Mouse (Mus musculus): ENCODE measurements around the gene Aimp2. TPM values are rescaled to one million over a fixed set of nuclear protein-coding genes. Genes with fewer than 3 reads are reported as not detected.

Gene Aimp2
- 121 and 123 TPM in 2 replicates for polyA plus RNA-seq (2014; fragmentation: Nextera tagmentation; extraction: Ambion mirVana)

- Histone ChIP-seq H3K4me2 (ENCODE audit: low read length) (peak within 1 kb of the TSS; percentile 84), H3K27me3 (replicated peaks; ENCODE audit: control insufficient read depth, insufficient read depth, low read length) (no peaks in the 10 kb centered on the region), H3K4me3 (ENCODE audit: low read depth, low read length) (peak within 1 kb of the TSS; percentile 68), H3K9me3 (ENCODE audit: control insufficient read depth, low read length) (no peaks in the 10 kb centered on the region), H3K9ac (ENCODE audit: low read length) (peak within 1 kb of the TSS; percentile 56), H3K4me1 (replicated peaks; ENCODE audit: control insufficient read depth, insufficient read depth, low read length) (peaks cover 11% of the 10 kb centered on the region), H3K27ac (ENCODE audit: low read depth) (peak within 1 kb of the TSS; percentile 88), H3K36me3 (ENCODE audit: control insufficient read depth, insufficient read depth, low read length) (peaks cover 34% of the 10 kb centered on the region)
- DNase-seq (ENCODE audit: low spot score) = peak; percentile 94
- under 1% methylated on average over 70 of the region's 70 CpGs for WGBS
- peak; percentile 100 for ATAC-seq (replicated peaks; ENCODE audit: low FRiP score, low TSS enrichment, low read depth)
These were observed at the start of gene Aimp2, which contains the start of gene Pms2 for GRCm38 (mm10) chr5:143909417-143910400. Aimp2 (minus strand) TSS chr5:143909847. Pms2 (plus strand) TSS chr5:143909964.

DNA sequence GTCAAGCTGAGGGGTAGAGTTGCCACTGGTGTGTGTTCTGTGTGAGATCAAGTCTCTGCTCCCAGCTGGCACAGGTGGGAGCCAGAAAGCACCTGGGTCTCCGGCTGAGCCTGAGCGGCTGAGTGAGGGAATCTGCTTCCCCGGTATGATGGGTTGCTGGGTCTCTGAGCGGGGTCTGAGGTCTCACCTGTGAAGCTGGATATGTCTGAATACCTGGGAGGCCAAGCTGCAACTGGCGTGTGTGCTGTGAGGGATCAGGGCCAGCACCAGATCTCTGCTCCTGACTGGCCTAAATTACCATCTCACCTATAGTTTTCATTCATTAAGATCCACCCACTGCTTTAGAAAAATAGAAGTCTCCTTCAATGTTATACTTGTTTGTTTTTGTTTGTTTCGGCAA lies 47.5 kb upstream of the Aimp2 start:
- 94% methylated on average over 6 of the region's 6 CpGs for whole genome bisulfite sequencing
- Histone ChIP-seq H3K9ac (ENCODE audit: low read length) (no peak overlapping the region), H3K9me3 (ENCODE audit: control insufficient read depth, low read length) (peaks cover 3% of the 10 kb centered on the region; the same call in 1 of the 2 replicates), H3K36me3 (ENCODE audit: control insufficient read depth, insufficient read depth, low read length) (no peaks in the 10 kb centered on the region), H3K27me3 (replicated peaks; ENCODE audit: control insufficient read depth, insufficient read depth, low read length) (no peaks in the 10 kb centered on the region), H3K4me1 (replicated peaks; ENCODE audit: control insufficient read depth, insufficient read depth, low read length) (no peaks in the 10 kb centered on the region), H3K27ac (ENCODE audit: low read depth) (no peak overlapping the region), H3K4me3 (ENCODE audit: low read depth, low read length) (no peak overlapping the region), H3K4me2 (ENCODE audit: low read length) (no peak overlapping the region)
- DNase-seq (ENCODE audit: low spot score) (no peak), ATAC-seq (replicated peaks; ENCODE audit: low FRiP score, low TSS enrichment, low read depth) (no peak)

DNA sequence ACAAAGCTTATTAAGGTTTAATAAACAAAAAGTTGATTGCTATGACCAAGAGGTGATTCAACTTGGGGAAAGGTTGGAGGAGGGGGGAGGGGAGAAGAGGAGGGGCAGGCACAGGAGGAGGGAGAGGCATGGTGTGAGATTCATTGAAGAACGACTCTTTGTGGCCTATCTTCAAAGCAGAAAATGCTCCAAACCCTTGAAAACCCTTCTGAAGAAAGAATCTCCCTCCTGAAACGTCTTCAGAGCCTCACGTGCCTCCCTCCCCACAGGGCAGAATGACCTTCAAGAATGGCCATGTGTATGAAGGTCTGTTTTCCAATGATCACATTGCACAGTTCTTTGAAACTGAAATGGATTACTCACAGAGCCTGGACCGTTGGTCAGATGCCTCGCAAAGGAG lies 40.4 kb upstream of the Aimp2 start:
- no peaks in the 10 kb centered on the region for H3K4me1 ChIP-seq (replicated peaks; ENCODE audit: control insufficient read depth, insufficient read depth, low read length)
- DNase-seq (ENCODE audit: low spot score) = no peak
- WGBS = 35% methylated on average over 5 of the region's 5 CpGs

DNA sequence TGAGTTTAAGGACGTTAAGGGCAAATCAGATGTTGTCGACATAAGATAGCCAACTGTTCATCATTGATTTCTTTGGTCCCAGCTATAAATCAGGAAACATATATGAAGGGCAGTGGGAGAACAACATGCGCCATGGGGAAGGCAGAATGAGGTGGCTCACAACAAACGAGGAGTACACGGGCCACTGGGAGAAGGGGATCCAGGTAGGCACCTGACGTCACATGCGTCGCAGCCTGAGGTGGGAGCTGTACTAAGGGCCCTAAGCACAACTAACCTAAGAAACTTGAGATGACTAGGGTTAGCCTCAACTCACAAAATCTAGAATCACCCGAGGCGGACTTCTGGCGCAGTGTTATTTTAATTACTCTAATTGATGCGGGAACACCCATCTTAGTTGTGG lies 38.7 kb upstream of the Aimp2 start:
- 88% methylated on average over 12 of the region's 12 CpGs for WGBS
- DNase-seq (ENCODE audit: low spot score) = no peak
- H3K27ac ChIP-seq (ENCODE audit: low read depth) = no peak overlapping the region

More for the DNA sequence above, 40.4 kb upstream of the Aimp2 start:
- Histone ChIP-seq H3K9me3 (ENCODE audit: control insufficient read depth, low read length) (no peaks in the 10 kb centered on the region), H3K9ac (ENCODE audit: low read length) (no peak overlapping the region), H3K4me3 (ENCODE audit: low read depth, low read length) (no peak overlapping the region), H3K27ac (ENCODE audit: low read depth) (no peak overlapping the region), H3K36me3 (ENCODE audit: control insufficient read depth, insufficient read depth, low read length) (no peaks in the 10 kb centered on the region), H3K4me2 (ENCODE audit: low read length) (no peak overlapping the region), H3K27me3 (replicated peaks; ENCODE audit: control insufficient read depth, insufficient read depth, low read length) (no peaks in the 10 kb centered on the region)
- no peak for ATAC-seq (replicated peaks; ENCODE audit: low FRiP score, low TSS enrichment, low read depth)

DNA sequence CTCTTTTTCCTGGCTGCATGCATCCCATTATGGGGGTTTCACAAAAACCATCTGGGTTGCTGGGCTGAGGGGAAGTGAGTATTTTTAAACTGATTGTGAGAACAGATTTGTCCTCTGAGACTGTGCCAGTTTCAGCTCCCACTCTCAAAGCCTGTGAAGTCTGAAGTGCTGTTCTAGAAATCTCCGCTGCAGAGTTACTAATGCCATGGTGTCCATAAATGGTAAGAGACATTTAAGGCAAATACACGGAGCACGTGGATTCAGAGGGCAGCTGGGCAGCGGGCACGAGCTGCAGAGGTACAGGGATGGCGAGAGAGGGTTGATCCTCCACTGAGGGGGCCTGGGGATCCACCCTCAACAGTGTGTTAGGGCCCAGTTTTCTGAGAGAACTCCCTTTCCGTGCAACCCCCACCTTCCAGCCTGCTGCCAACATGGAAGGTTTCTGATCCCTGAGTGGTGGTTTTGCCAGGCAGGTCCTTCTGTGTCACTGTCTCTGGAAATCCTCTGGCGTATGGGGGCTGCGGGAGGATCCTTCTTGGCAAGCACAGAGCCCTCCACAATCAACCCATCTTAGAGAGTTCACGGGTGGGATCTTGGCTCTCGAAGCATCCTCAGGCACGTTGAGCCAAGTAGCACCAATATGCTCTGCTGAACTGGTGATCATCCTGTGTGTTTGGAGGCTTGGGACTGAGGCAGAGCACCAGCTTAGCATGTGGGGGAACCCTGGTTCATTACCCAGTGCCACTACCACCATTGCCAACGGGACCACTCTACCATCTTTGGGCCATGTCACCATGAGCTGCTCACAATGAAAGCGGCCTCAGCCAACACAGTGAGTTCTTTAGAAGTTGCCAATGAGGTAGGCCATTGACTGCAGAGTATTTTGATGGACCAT lies 33.8 kb upstream of the Aimp2 start:
- WGBS = 90% methylated on average over 14 of the region's 14 CpGs
- no peak overlapping the region for H3K4me3 ChIP-seq (ENCODE audit: low read depth, low read length)
- H3K36me3 ChIP-seq (ENCODE audit: control insufficient read depth, insufficient read depth, low read length) = no peaks in the 10 kb centered on the region
- no peak overlapping the region for H3K27ac ChIP-seq (ENCODE audit: low read depth)
- H3K9ac ChIP-seq (ENCODE audit: low read length) = no peak overlapping the region
- ATAC-seq (replicated peaks; ENCODE audit: low FRiP score, low TSS enrichment, low read depth) (no peak), DNase-seq (ENCODE audit: low spot score) (no peak)
- H3K9me3 ChIP-seq (ENCODE audit: control insufficient read depth, low read length) = no peaks in the 10 kb centered on the region
- no peak overlapping the region for H3K4me2 ChIP-seq (ENCODE audit: low read length)
- H3K27me3 ChIP-seq (replicated peaks; ENCODE audit: control insufficient read depth, insufficient read depth, low read length) = no peaks in the 10 kb centered on the region
- no peaks in the 10 kb centered on the region for H3K4me1 ChIP-seq (replicated peaks; ENCODE audit: control insufficient read depth, insufficient read depth, low read length)

More for the DNA sequence above, 38.7 kb upstream of the Aimp2 start:
- Histone ChIP-seq H3K4me3 (ENCODE audit: low read depth, low read length) (no peak overlapping the region), H3K9ac (ENCODE audit: low read length) (no peak overlapping the region), H3K4me1 (replicated peaks; ENCODE audit: control insufficient read depth, insufficient read depth, low read length) (no peaks in the 10 kb centered on the region), H3K36me3 (ENCODE audit: control insufficient read depth, insufficient read depth, low read length) (no peaks in the 10 kb centered on the region), H3K27me3 (replicated peaks; ENCODE audit: control insufficient read depth, insufficient read depth, low read length) (no peaks in the 10 kb centered on the region), H3K9me3 (ENCODE audit: control insufficient read depth, low read length) (no peaks in the 10 kb centered on the region), H3K4me2 (ENCODE audit: low read length) (no peak overlapping the region)
- ATAC-seq (replicated peaks; ENCODE audit: low FRiP score, low TSS enrichment, low read depth) = no peak

- H3K27ac ChIP-seq (ENCODE audit: low read depth) = no peak overlapping the region
- no peak for DNase-seq (ENCODE audit: low spot score)
- H3K4me2 ChIP-seq (ENCODE audit: low read length) = no peak overlapping the region
- H3K36me3 ChIP-seq (ENCODE audit: control insufficient read depth, insufficient read depth, low read length) = no peaks in the 10 kb centered on the region
- ATAC-seq (replicated peaks; ENCODE audit: low FRiP score, low TSS enrichment, low read depth) = peak; percentile 23; the same call in 1 of the 2 replicates
- no peak overlapping the region for H3K4me3 ChIP-seq (ENCODE audit: low read depth, low read length)
- H3K9me3 ChIP-seq (ENCODE audit: control insufficient read depth, low read length) = no peaks in the 10 kb centered on the region
- H3K27me3 ChIP-seq (replicated peaks; ENCODE audit: control insufficient read depth, insufficient read depth, low read length) = no peaks in the 10 kb centered on the region
- WGBS = 25% methylated on average over 10 of the region's 10 CpGs
- H3K4me1 ChIP-seq (replicated peaks; ENCODE audit: control insufficient read depth, insufficient read depth, low read length) = no peaks in the 10 kb centered on the region
- H3K9ac ChIP-seq (ENCODE audit: low read length) = no peak overlapping the region
These were observed 31.9 kb upstream of the Aimp2 start for GRCm38 (mm10) chr5:143941588-143941987.

- H3K4me2 ChIP-seq (ENCODE audit: low read length) = no peak overlapping the region
- no peak for DNase-seq (ENCODE audit: low spot score)
- H3K36me3 ChIP-seq (ENCODE audit: control insufficient read depth, insufficient read depth, low read length) = peaks cover 8% of the 10 kb centered on the region; the same call in 1 of the 2 replicates
- no peaks in the 10 kb centered on the region for H3K4me1 ChIP-seq (replicated peaks; ENCODE audit: control insufficient read depth, insufficient read depth, low read length)
- no peaks in the 10 kb centered on the region for H3K27me3 ChIP-seq (replicated peaks; ENCODE audit: control insufficient read depth, insufficient read depth, low read length)
- no peaks in the 10 kb centered on the region for H3K9me3 ChIP-seq (ENCODE audit: control insufficient read depth, low read length)
- 84% methylated on average over 9 of the region's 9 CpGs for WGBS
- H3K4me3 ChIP-seq (ENCODE audit: low read depth, low read length) = no peak overlapping the region
- ATAC-seq (replicated peaks; ENCODE audit: low FRiP score, low TSS enrichment, low read depth) = no peak
- H3K27ac ChIP-seq (ENCODE audit: low read depth) = no peak overlapping the region
- no peak overlapping the region for H3K9ac ChIP-seq (ENCODE audit: low read length)
These were observed 26.5 kb upstream of the Aimp2 start for GRCm38 (mm10) chr5:143936156-143936555.

- no peak overlapping the region for H3K27ac ChIP-seq (ENCODE audit: low read depth)
- H3K9ac ChIP-seq (ENCODE audit: low read length) = no peak overlapping the region
- DNase-seq (ENCODE audit: low spot score) = no peak
- 76% methylated on average over 1 of the region's 1 CpGs for WGBS
- H3K4me2 ChIP-seq (ENCODE audit: low read length) = no peak overlapping the region
- peaks cover 28% of the 10 kb centered on the region for H3K36me3 ChIP-seq (ENCODE audit: control insufficient read depth, insufficient read depth, low read length)
- ATAC-seq (replicated peaks; ENCODE audit: low FRiP score, low TSS enrichment, low read depth) = no peak
- no peaks in the 10 kb centered on the region for H3K9me3 ChIP-seq (ENCODE audit: control insufficient read depth, low read length)
- H3K4me1 ChIP-seq (replicated peaks; ENCODE audit: control insufficient read depth, insufficient read depth, low read length) = no peaks in the 10 kb centered on the region
- H3K4me3 ChIP-seq (ENCODE audit: low read depth, low read length) = no peak overlapping the region
- H3K27me3 ChIP-seq (replicated peaks; ENCODE audit: control insufficient read depth, insufficient read depth, low read length) = no peaks in the 10 kb centered on the region
These were observed 24.2 kb upstream of the Aimp2 start for GRCm38 (mm10) chr5:143933875-143934274.

Measured in intestine, embryonic 14.5 days (tissue).